Mouse (Mus musculus) midbrain, embryonic 11.5 days (tissue): Measurements from ENCODE around the gene Gxylt2. TPM values are rescaled to one million over a fixed set of nuclear protein-coding genes. Genes with fewer than 3 reads are reported as not detected.

Source experiments
- ATAC-seq: fragments of 200-750 bp; cut with Nextera tagmentation; 2 replicates; pipeline ENCODE4 v1.8.0; 2017; ENCODE audit warnings: moderate TSS enrichment, moderate library complexity; ENCODE audit not compliant: low FRiP score
- DNase-seq: peaks from one replicate; pipeline ENCODE4 v3.0.0; 2015; ENCODE audit warnings: low spot score; ENCODE audit errors: missing footprints
- H3K27ac ChIP-seq: fragments of 300-500 bp; sonication (generic); 2 replicates; pipeline ENCODE4 v1.5.1; 2014; ENCODE audit warnings: low read depth, low read length
- H3K27me3 ChIP-seq: fragments of 300-500 bp; sonication (generic); 2 replicates; pipeline ENCODE4 v1.6.1; 2014; ENCODE audit warnings: mild to moderate bottlenecking, low read length, moderate library complexity, mixed read lengths; ENCODE audit not compliant: control insufficient read depth, insufficient read depth
- H3K36me3 ChIP-seq: fragments of 300-500 bp; sonication (generic); 2 replicates; pipeline ENCODE4 v1.6.1; 2014; ENCODE audit warnings: mild to moderate bottlenecking, low read length, moderate library complexity, mixed read lengths; ENCODE audit not compliant: control insufficient read depth, insufficient read depth
- H3K4me1 ChIP-seq: fragments of 300-500 bp; sonication (generic); 2 replicates; pipeline ENCODE4 v1.6.1; 2014; ENCODE audit warnings: low read length; ENCODE audit not compliant: control insufficient read depth, insufficient read depth
- H3K4me2 ChIP-seq: fragments of 300-500 bp; sonication (generic); 2 replicates; pipeline ENCODE4 v1.6.1; 2014; ENCODE audit warnings: mild to moderate bottlenecking, moderate library complexity
- H3K4me3 ChIP-seq: fragments of 300-500 bp; sonication (generic); 2 replicates; pipeline ENCODE4 v1.5.1; 2014; ENCODE audit warnings: low read depth, low read length
- H3K9ac ChIP-seq: fragments of 300-500 bp; sonication (generic); 2 replicates; pipeline ENCODE4 v1.6.1; 2014; ENCODE audit warnings: low read length
- H3K9me3 ChIP-seq: fragments of 300-500 bp; sonication (generic); 2 replicates; pipeline ENCODE4 v1.6.1; 2016; ENCODE audit warnings: low read length; ENCODE audit not compliant: control insufficient read depth
- WGBS: fragments of 180-500 bp; shearing (Covaris S2); extraction: QIAGEN DNeasy Blood & Tissue Kit; methylation state at CpG from one replicate; pipeline ENCODE4 v1.1.7; 2014; 5-methylcytosine and 5-hydroxymethylcytosine counted together
- polyA plus RNA-seq: library from polyadenylated mRNA; unstranded; fragments of >200 nt; fragmentation: Nextera tagmentation; extraction: Ambion mirVana; gene quantifications from 2 replicates; pipeline ENCODE4 v1.2.1, GENCODE M21; 2014

Gxylt2 gene
- polyA plus RNA-seq, 1 experiment from 2014 or later: 3.8 TPM

GRCm38 (mm10) chr6:100778595-100778994, 74.1 kb downstream of the Gxylt2 start:
- H3K4me3 ChIP-seq: no peak overlapping the region
- H3K9me3 ChIP-seq: no peaks in the 10 kb centered on the region
- no peaks in the 10 kb centered on the region for H3K36me3 ChIP-seq
- H3K4me1 ChIP-seq: no peaks in the 10 kb centered on the region
- H3K9ac ChIP-seq: no peak overlapping the region
- no peak overlapping the region for H3K4me2 ChIP-seq
- DNase-seq (no peak), ATAC-seq (no peak)
- no peak overlapping the region for H3K27ac ChIP-seq
- H3K27me3 ChIP-seq: no peaks in the 10 kb centered on the region
- 91% methylated on average over 5 of the region's 5 CpGs for WGBS

GRCm38 (mm10) chr6:100780421-100780820, 75.9 kb downstream of the Gxylt2 start:
- H3K36me3 ChIP-seq: no peaks in the 10 kb centered on the region
- no peak overlapping the region for H3K27ac ChIP-seq
- ATAC-seq (no peak), DNase-seq (no peak)
- no peak overlapping the region for H3K9ac ChIP-seq
- no peaks in the 10 kb centered on the region for H3K4me1 ChIP-seq
- WGBS: 48% methylated on average over 4 of the region's 4 CpGs
- H3K4me2 ChIP-seq: no peak overlapping the region
- no peaks in the 10 kb centered on the region for H3K9me3 ChIP-seq
- H3K4me3 ChIP-seq: no peak overlapping the region
- no peaks in the 10 kb centered on the region for H3K27me3 ChIP-seq

GRCm38 (mm10) chr6:100781644-100782043, 77.1 kb downstream of the Gxylt2 start:
- 87% methylated on average over 6 of the region's 6 CpGs for WGBS
- H3K36me3 ChIP-seq: no peaks in the 10 kb centered on the region
- no peaks in the 10 kb centered on the region for H3K4me1 ChIP-seq
- no peak overlapping the region for H3K4me3 ChIP-seq
- DNase-seq (no peak), ATAC-seq (no peak)
- no peaks in the 10 kb centered on the region for H3K27me3 ChIP-seq
- H3K9me3 ChIP-seq: no peaks in the 10 kb centered on the region
- H3K27ac ChIP-seq: no peak overlapping the region
- H3K4me2 ChIP-seq: no peak overlapping the region
- no peak overlapping the region for H3K9ac ChIP-seq

DNA sequence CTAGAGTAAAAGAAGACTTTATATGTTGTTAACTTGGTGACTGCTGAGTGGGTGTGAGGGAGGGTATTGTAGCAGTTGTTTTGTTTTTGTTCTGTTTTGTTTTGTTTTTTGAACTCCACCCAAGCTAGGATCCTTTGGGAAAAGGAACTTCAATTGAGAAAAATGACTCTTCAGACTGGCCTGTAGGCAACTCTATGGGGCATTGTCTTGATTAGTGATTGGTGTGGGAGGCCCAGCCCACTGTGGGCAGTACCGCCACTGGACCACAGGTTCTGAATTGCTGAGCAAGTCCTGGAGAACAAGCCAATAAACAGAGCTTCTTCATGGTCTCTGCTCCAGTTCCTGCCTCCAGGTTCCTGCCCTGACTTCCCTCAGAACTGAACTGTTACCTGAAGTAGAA, 83.2 kb downstream of the Gxylt2 start:
- WGBS: 100% methylated on average over 1 of the region's 1 CpGs
- DNase-seq (no peak), ATAC-seq (no peak)
- Histone ChIP-seq H3K36me3 (no peaks in the 10 kb centered on the region), H3K4me3 (no peak overlapping the region), H3K4me1 (no peaks in the 10 kb centered on the region), H3K9me3 (no peaks in the 10 kb centered on the region), H3K9ac (no peak overlapping the region), H3K27ac (no peak overlapping the region), H3K4me2 (no peak overlapping the region), H3K27me3 (no peaks in the 10 kb centered on the region)

- Histone ChIP-seq H3K27ac (no peak overlapping the region), H3K36me3 (no peaks in the 10 kb centered on the region), H3K4me1 (no peaks in the 10 kb centered on the region), H3K4me3 (no peak overlapping the region), H3K9ac (no peak overlapping the region), H3K27me3 (no peaks in the 10 kb centered on the region), H3K9me3 (no peaks in the 10 kb centered on the region), H3K4me2 (no peak overlapping the region)
- WGBS: 93% methylated on average over 1 of the region's 1 CpGs
- DNase-seq (no peak), ATAC-seq (no peak)
Measured at GRCm38 (mm10) chr6:100789161-100789560, 84.6 kb downstream of the Gxylt2 start.

- Histone ChIP-seq H3K4me3 (no peak overlapping the region), H3K9me3 (no peaks in the 10 kb centered on the region), H3K27me3 (no peaks in the 10 kb centered on the region), H3K27ac (no peak overlapping the region), H3K4me1 (no peaks in the 10 kb centered on the region), H3K9ac (no peak overlapping the region), H3K4me2 (no peak overlapping the region), H3K36me3 (no peaks in the 10 kb centered on the region)
- no peak for DNase-seq
- WGBS: 85% methylated on average over 3 of the region's 3 CpGs
- no peak for ATAC-seq
Measured at GRCm38 (mm10) chr6:100792055-100792659, 87.6 kb downstream of the Gxylt2 start.

DNA sequence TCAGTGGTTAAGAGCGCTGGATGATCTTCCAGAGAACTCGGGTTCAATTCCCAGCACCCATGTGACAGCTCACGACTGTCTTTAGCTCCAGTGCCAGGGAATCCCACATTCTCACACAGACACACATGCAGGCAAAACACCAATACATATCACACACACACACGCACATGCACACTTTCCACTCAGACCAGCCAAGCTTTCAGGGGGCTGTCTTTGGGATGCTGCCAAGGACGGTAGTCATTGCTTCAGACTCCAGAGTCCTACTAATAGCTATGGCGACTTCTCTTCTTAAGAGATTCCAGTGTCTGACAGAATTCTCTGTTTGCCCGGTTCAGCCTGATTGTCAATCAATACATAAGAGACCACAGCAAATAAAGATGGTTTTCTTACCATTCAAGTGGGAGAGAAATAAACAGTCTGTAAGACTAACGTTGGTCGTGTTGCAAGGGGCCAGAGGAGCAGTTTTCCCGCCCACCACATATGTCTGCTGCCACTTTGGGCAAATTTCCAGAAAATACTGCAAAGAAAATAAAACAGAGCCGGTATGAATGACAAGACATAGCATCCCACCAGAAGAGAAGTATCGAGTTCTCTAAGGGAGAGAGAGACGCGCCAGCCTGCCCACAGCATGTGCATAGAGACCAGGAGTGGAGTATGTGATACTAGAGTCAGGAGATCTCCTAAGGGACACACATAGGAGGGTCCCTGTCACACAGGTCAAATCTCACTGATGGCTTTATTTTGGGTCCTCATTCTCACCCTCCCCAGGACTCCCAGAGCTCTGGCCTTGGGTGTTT, 88.6 kb downstream of the Gxylt2 start:
- Histone ChIP-seq H3K4me2 (no peak overlapping the region), H3K27me3 (no peaks in the 10 kb centered on the region), H3K36me3 (no peaks in the 10 kb centered on the region), H3K9me3 (no peaks in the 10 kb centered on the region), H3K9ac (no peak overlapping the region), H3K27ac (no peak overlapping the region), H3K4me1 (no peaks in the 10 kb centered on the region), H3K4me3 (no peak overlapping the region)
- WGBS: 81% methylated on average over 14 of the region's 14 CpGs
- ATAC-seq (no peak), DNase-seq (no peak)

GRCm38 (mm10) chr6:100795797-100796196, 91.3 kb downstream of the Gxylt2 start:
- H3K9me3 ChIP-seq: no peaks in the 10 kb centered on the region

GRCm38 (mm10) chr6:100799290-100799689, 94.8 kb downstream of the Gxylt2 start:
- Histone ChIP-seq H3K4me3 (no peak overlapping the region), H3K27ac (no peak overlapping the region), H3K9ac (no peak overlapping the region), H3K9me3 (no peaks in the 10 kb centered on the region), H3K27me3 (no peaks in the 10 kb centered on the region), H3K4me2 (no peak overlapping the region), H3K36me3 (no peaks in the 10 kb centered on the region), H3K4me1 (no peaks in the 10 kb centered on the region)
- no peak for DNase-seq
- ATAC-seq: no peak
- WGBS: 94% methylated on average over 6 of the region's 6 CpGs

More at GRCm38 (mm10) chr6:100795797-100796196, 91.3 kb downstream of the Gxylt2 start:
- H3K27ac ChIP-seq: no peak overlapping the region
- no peak overlapping the region for H3K9ac ChIP-seq
- ATAC-seq: no peak
- WGBS: 66% methylated on average over 6 of the region's 6 CpGs
- no peak overlapping the region for H3K4me2 ChIP-seq
- no peak overlapping the region for H3K4me3 ChIP-seq
- no peak for DNase-seq
- H3K27me3 ChIP-seq: no peaks in the 10 kb centered on the region
- H3K4me1 ChIP-seq: no peaks in the 10 kb centered on the region
- H3K36me3 ChIP-seq: no peaks in the 10 kb centered on the region
